Mouse (Mus musculus) liver, postnatal 0 days (tissue): ENCODE data around the gene Gna13. TPM values are rescaled to one million over a fixed set of nuclear protein-coding genes. Genes with fewer than 3 reads are reported as not detected.

Experiments
- ATAC-seq: fragments of 200-750 bp; cut with Nextera tagmentation; 2 replicates; pipeline ENCODE4 v1.8.0; 2017; ENCODE audit warnings: mild to moderate bottlenecking, moderate library complexity
- DNase-seq: peaks from one replicate; pipeline ENCODE4 v3.0.0-alpha.2; 2016
- H3K27ac ChIP-seq: fragments of 300-500 bp; sonication (generic); 2 replicates; pipeline ENCODE4 v1.5.1; 2014; ENCODE audit warnings: antibody characterized with exemption, moderate library complexity, mild to moderate bottlenecking, low read depth
- H3K27me3 ChIP-seq: fragments of 300-500 bp; sonication (generic); 2 replicates; pipeline ENCODE4 v1.6.1; 2014; ENCODE audit warnings: low read length, control low read depth, mixed read lengths; ENCODE audit not compliant: insufficient read depth
- H3K36me3 ChIP-seq: fragments of 300-500 bp; sonication (generic); replicated peaks from 2 replicates; pipeline ENCODE4 v1.6.1; 2014; ENCODE audit warnings: mild to moderate bottlenecking, control low read depth, low read length, moderate library complexity, mixed read lengths; ENCODE audit not compliant: insufficient read depth
- H3K4me1 ChIP-seq: fragments of 300-500 bp; sonication (generic); 2 replicates; pipeline ENCODE4 v1.6.1; 2014; ENCODE audit warnings: antibody characterized with exemption, mild to moderate bottlenecking, control low read depth; ENCODE audit not compliant: insufficient read depth
- H3K4me2 ChIP-seq: fragments of 300-500 bp; sonication (generic); 2 replicates; pipeline ENCODE4 v1.6.1; 2014; ENCODE audit warnings: low read depth, mild to moderate bottlenecking, low read length, moderate library complexity, mixed read lengths
- H3K4me3 ChIP-seq: fragments of 300-500 bp; sonication (generic); 2 replicates; pipeline ENCODE4 v1.5.1; 2014; ENCODE audit warnings: low read depth, low read length
- H3K9ac ChIP-seq: fragments of 300-500 bp; sonication (generic); replicated peaks from 2 replicates; pipeline ENCODE4 v1.6.1; 2014; ENCODE audit warnings: mild to moderate bottlenecking, moderate library complexity
- H3K9me3 ChIP-seq: fragments of 300-500 bp; sonication (generic); 2 replicates; pipeline ENCODE4 v1.6.1; 2016; ENCODE audit warnings: mild to moderate bottlenecking, control low read depth, low read length, mixed read lengths
- CTCF ChIP-seq: sonication (generic); IDR thresholded peaks from 2 replicates; pipeline ENCODE4 v1.5.1; 2016; ENCODE audit warnings: antibody characterized with exemption, low read depth
- EP300 ChIP-seq: IDR thresholded peaks from 2 replicates; pipeline ENCODE4 v1.6.1; 2016; ENCODE audit warnings: antibody characterized with exemption, low read depth, mild to moderate bottlenecking
- WGBS: fragments of 180-500 bp; shearing (Covaris S2); extraction: QIAGEN DNeasy Blood & Tissue Kit; methylation state at CpG from one replicate; pipeline ENCODE4 v1.1.7; 2014; ENCODE audit not compliant: insufficient replicate concordance; 5-methylcytosine and 5-hydroxymethylcytosine counted together
- polyA plus RNA-seq: library from polyadenylated mRNA; unstranded; fragments of >200 nt; fragmentation: Nextera tagmentation; extraction: Ambion mirVana; gene quantifications from 2 replicates; pipeline ENCODE4 v1.2.1, GENCODE M21; 2015

The Gna13 gene
- polyA plus RNA-seq, 1 experiment from 2014 or later, result 28.4 TPM

DNA sequence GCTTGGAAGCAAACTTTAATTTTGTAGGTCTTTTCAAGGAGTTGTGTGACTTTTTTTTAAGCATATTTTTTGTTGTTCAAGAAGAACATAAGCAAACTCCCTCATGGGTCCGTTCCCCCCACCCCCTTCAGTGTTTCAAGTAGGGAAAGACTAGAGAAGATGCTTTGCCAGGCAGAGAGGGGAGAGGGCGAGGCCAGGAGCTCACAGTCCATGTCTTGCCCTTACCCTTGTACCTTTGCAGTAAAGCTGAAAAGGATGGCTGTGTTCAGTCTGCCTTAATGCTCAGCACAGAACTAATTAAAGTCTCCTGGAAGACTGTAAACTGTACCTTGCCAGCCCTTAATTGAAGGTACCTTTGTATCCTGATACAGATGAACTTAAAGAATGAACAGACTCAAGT lies 1.7 kb downstream of the Gna13 start:
- H3K9me3 ChIP-seq, result no peaks in the 10 kb centered on the region
- 65% methylated on average over 2 of the region's 2 CpGs for WGBS
- peak overlapping the region; percentile 36 for H3K9ac ChIP-seq
- H3K36me3 ChIP-seq, result peaks cover 23% of the 10 kb centered on the region
- peak overlapping the region; percentile 76 for H3K4me2 ChIP-seq
- ATAC-seq, result no peak
- DNase-seq, result no peak
- H3K27ac ChIP-seq, result peak overlapping the region; percentile 41; the same call in 1 of the 2 replicates
- H3K4me3 ChIP-seq, result peak overlapping the region; percentile 96
- TF ChIP-seq CTCF (no peak), EP300 (no peak)
- no peaks in the 10 kb centered on the region for H3K27me3 ChIP-seq
- peaks cover 61% of the 10 kb centered on the region for H3K4me1 ChIP-seq

GRCm38 (mm10) chr11:109364881-109365280 lies 2.2 kb downstream of the Gna13 start:
- H3K27me3 ChIP-seq, result no peaks in the 10 kb centered on the region
- peak overlapping the region; percentile 96 for H3K4me3 ChIP-seq
- WGBS, result 58% methylated on average over 10 of the region's 10 CpGs
- TF ChIP-seq EP300 (no peak), CTCF (no peak)
- ATAC-seq (no peak), DNase-seq (no peak)
- H3K4me1 ChIP-seq, result peaks cover 63% of the 10 kb centered on the region
- peak overlapping the region; percentile 36 for H3K9ac ChIP-seq
- H3K36me3 ChIP-seq, result peaks cover 23% of the 10 kb centered on the region
- H3K9me3 ChIP-seq, result no peaks in the 10 kb centered on the region
- peak overlapping the region; percentile 41; the same call in 1 of the 2 replicates for H3K27ac ChIP-seq
- H3K4me2 ChIP-seq, result peak overlapping the region; percentile 76

DNA sequence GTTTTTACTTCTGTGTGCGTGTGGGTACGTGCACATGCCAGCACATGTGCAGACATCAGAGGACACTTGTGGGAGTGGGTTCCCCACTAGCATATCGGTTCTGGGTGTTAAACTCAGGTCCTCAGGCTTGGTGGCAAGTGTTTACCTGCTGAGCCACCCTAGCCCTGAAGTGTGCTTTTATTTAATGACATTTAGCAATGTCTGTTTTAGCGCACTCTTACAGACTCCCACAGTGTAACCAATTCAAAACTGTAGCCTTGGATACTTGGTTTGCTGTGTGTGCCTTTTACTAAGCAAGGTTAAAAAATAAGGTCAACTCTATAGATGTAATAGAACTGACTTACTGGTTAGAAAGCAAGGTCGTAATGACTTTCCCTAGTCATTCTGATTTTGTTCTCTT lies 3.2 kb downstream of the Gna13 start:
- DNase-seq (no peak), ATAC-seq (no peak)
- Histone ChIP-seq H3K4me2 (peak overlapping the region; percentile 76; the same call in 1 of the 2 replicates), H3K27me3 (no peaks in the 10 kb centered on the region), H3K9ac (no peak overlapping the region), H3K27ac (no peak overlapping the region), H3K4me1 (peaks cover 65% of the 10 kb centered on the region), H3K36me3 (peaks cover 23% of the 10 kb centered on the region), H3K4me3 (no peak overlapping the region), H3K9me3 (no peaks in the 10 kb centered on the region)
- no peak for TF ChIP-seq CTCF
- no peak for TF ChIP-seq EP300
- WGBS, result 91% methylated on average over 5 of the region's 5 CpGs

DNA sequence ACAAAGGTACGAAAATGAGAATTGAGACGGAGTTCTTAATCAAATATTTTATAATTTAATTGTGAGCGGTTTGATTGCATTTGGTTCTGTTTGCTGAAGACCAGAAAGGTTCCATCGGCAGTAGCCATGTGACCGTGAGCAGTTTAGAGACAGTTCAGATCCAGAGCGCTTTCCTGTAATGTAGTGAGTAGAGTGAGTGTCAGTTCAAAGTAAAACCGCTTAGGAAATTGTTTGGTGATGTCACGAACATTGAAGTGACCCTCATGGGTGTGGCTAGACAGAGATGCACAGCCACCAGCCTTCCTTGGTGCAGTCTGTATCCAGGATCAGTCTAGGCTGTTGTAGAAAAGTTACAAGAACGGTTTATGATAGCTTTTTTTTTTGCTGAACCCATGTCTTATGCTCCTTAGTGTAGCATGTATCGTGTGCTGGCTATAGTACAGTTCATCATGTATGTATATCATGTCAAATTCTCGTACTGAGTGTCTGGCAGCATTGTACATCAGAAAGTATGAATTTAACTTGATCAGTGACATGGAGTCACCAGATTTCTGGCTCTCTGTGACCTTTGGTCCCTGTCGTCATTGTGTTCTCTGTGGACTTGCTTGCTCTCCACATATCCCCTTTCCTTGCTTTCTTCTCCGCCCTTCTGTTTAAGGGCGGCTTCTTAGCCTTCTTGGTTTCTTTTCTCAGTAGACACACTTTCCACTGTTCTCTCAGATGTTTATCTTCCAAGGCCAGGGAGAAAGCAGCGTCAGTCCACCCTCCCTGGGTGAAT lies 4.4 kb downstream of the Gna13 start:
- no peak overlapping the region for H3K4me3 ChIP-seq
- WGBS, result 60% methylated on average over 15 of the region's 15 CpGs
- peak overlapping the region; percentile 13; the same call in 1 of the 2 replicates for H3K4me2 ChIP-seq
- no peaks in the 10 kb centered on the region for H3K27me3 ChIP-seq
- H3K36me3 ChIP-seq, result peaks cover 28% of the 10 kb centered on the region
- ATAC-seq, result no peak
- peaks cover 54% of the 10 kb centered on the region for H3K4me1 ChIP-seq
- peak overlapping the region; percentile 46 for H3K27ac ChIP-seq
- no peak overlapping the region for H3K9ac ChIP-seq
- TF ChIP-seq EP300, result no peak
- TF ChIP-seq CTCF, result no peak
- no peaks in the 10 kb centered on the region for H3K9me3 ChIP-seq
- no peak for DNase-seq

DNA sequence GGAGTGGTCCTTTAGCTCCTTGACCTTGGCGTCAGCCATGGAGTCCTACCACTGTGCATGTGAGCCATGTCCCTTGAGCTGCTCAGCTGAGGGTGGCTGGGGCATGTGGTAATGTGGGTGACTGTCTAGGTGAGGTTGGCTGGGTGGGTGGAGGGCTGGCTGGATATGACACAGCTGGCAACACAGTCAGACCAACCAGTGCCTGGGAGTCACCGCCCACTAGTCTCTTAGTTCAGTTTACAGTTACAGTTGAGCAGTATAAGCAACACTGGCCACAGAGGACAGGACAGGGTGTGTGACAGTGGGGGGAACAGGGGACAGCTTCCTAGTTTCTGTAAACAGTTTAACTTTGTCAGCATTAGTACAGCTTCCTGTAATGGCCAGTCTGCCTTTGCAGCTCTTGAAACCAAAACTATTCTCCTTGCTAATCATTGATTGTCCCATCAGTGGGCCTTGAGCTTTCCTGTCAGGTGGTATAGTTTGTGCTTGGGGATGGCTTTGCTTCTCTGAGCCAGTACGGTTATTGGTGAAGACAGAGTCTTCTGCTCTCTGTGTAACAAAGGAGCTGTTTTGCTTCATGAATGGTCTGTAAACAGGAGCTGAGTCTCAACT lies 6.5 kb downstream of the Gna13 start:
- H3K9me3 ChIP-seq, result no peaks in the 10 kb centered on the region
- DNase-seq (no peak), ATAC-seq (peak; percentile 68)
- H3K27ac ChIP-seq, result peak overlapping the region; percentile 40
- H3K27me3 ChIP-seq, result no peaks in the 10 kb centered on the region
- 0 out of 2 replicates have a peak overlapping the region, but pooled peaks have one; percentile 2 for H3K4me2 ChIP-seq
- H3K36me3 ChIP-seq, result peaks cover 31% of the 10 kb centered on the region
- WGBS, result 58% methylated on average over 3 of the region's 3 CpGs
- peaks cover 54% of the 10 kb centered on the region for H3K4me1 ChIP-seq
- H3K9ac ChIP-seq, result no peak overlapping the region
- TF ChIP-seq EP300, result no peak
- no peak for TF ChIP-seq CTCF
- no peak overlapping the region for H3K4me3 ChIP-seq

GRCm38 (mm10) chr11:109375412-109375811 lies 12.8 kb downstream of the Gna13 start:
- no peak overlapping the region; the same call in 1 of the 2 replicates for H3K27ac ChIP-seq

More at GRCm38 (mm10) chr11:109375412-109375811, 12.8 kb downstream of the Gna13 start:
- no peaks in the 10 kb centered on the region for H3K27me3 ChIP-seq
- whole genome bisulfite sequencing, result 58% methylated on average over 7 of the region's 7 CpGs
- peaks cover 37% of the 10 kb centered on the region for H3K4me1 ChIP-seq
- no peak for ATAC-seq
- no peak overlapping the region for H3K4me3 ChIP-seq
- H3K9me3 ChIP-seq, result no peaks in the 10 kb centered on the region
- TF ChIP-seq EP300 (no peak), CTCF (no peak)
- no peak overlapping the region for H3K9ac ChIP-seq
- no peak overlapping the region for H3K4me2 ChIP-seq
- no peak for DNase-seq
- peaks cover 12% of the 10 kb centered on the region for H3K36me3 ChIP-seq
